Mouse (Mus musculus): ENCODE measurements around the gene Rasgrf1.

Rasgrf1 gene

DNA sequence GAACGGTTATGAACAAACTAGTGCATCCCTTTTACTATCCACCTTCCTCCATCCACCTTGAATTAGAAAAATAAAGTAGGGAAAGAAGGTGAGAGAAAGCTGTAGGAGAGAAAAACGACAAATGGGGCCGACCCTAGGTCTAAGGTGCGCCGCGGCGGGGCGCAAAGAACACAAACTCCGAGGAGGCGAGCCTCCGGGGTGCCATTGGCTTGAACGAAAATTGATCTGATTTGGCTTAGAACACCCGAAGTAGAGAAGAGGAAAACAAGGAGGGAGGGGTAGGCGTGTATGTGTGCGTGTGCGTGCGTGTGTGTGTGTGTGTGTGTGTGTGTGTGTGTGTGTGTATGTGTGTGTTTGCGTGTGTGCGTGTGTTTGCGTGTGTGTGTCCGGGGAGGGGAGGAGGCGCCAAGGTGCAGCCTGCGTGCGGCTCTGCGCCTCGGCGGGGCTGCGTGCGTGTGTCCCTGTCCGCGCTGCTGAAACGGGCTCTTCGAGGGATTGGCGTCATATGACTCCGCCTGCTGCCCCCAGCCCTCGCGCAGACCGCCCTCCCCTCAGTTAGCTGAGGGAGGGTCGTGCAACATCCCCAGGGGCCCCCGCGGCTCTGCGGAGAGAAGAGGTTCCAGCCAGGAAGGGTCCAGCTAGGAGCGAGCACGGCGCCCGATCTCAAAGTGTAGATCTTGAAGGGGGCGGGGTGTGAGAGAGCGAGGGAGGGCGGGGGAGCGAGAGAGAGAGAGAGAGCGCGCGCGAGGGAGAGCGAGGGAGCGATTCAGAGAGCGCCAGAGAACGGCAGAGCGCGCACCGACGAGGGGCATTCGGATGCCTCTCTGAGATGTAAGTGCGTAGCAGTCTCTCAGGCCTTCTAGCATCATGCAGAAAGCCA is at the start of gene Rasgrf1:
Gene Rasgrf1, plus strand, starts transcription at position 778 of the 880 bp plus-strand sequence.
- peak; percentile 48 for ATAC-seq (ENCODE audit: low TSS enrichment)

DNA sequence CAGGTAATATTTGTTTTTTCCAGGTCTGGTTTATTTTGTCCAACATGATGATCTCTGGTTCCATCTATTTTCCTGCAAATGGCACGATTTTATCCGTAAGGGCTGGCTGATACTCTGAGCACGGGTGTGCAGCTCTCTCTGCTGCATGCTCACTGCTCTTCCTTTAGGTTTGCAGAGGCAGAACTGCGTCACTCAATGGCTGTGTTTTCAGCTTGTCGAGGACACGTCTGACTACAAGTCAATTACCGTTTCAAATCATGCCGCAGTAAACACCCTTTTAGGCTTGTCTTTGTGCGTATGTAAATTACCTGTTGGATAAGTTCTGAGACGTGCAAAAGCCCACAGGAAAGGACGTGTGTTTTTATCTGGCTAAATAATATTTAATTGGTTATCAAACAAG is 49.6 kb upstream of the Rasgrf1 start:
- ATAC-seq (ENCODE audit: low TSS enrichment): no peak

DNA sequence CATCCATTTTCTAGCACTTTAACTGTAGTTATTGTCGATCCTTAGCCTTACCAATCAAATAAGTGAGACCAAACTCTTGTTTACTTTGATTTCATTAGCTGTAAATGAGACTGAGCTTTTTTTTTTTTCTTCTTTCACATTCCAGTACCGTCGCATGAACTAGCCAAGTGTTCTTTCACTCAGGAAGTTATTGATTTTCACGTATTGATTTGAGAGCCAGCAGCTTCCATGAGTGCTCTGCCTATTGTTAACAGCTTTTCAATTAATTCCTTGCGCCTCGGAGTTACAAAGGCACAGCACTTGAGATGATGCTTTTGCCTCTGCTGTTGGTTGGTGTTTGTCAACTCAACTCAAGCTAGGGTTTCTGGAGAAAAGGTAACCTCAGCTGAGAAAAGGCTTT is 49.1 kb upstream of the Rasgrf1 start:
- ATAC-seq (ENCODE audit: low TSS enrichment): no peak

DNA sequence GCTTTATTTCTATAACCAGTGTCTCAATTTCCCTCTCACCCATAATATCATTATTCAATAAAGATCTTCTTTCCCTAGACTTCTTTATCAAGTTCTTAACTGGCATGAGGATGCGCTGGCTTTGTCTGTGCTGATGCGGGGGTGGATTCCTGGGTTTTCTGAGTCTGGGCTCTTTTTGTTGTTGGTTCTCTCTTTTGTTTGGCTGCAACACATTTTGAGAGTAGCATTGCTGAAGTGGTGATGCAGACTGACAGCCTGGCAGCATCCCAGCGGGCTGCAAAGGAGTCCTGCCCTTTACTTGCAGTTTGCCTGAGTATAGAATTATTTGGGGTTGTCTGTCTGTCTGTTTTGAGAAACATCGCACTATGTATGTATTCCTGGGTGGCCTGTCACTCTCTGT is 42.6 kb upstream of the Rasgrf1 start:
- no peak for ATAC-seq (ENCODE audit: low TSS enrichment)

DNA sequence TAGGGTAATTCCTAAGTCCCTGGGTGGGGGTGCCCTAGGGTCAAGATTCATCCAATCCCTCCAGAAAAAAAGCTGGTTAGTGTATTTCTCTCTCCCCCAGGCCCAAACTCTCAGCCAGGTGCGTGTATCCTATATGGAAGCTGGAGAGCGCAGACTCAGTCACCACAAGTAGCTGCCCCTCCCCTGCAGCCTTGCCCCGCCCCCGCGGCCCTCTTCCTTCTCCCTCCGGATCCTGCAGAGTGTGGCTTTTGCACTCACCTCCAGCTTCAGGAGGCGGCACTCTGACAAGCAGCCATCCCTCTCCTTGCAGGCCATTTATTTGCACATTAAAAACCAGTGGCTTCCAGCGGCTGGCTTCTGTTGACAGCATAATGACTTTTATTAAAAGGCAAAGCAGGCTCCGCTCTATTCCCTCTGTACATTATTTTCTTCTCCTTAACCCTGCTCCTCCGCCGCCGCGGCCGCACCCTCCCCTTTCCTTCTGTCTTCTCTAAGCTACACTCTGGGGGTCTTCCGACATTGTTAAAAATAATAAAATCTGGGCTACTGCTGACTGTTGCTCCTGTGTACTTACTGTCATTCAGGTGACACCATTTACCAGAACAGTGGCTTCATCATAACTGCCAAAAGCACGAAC is 41.5 kb upstream of the Rasgrf1 start:
- ATAC-seq (ENCODE audit: low TSS enrichment): no peak

DNA sequence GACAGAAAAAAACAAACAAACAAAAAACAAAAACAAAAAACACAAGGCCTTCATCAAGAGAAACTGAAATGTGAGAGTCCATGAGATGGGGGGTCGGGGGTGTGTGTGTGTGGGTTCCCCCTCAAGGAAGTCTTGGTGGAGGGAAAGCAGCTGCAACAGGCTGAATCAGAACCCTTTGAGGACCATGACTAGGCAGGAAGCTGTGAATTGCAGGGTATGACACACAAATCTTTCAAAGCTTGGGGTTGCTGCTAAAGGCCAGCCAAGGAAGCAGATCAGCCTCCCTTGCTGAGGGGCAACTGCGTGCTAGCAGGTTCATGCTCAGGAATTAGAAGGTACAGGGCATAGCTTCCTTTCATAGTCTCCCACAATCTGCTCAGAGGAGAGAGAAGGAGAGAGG is 40.1 kb upstream of the Rasgrf1 start:
- ATAC-seq (ENCODE audit: low TSS enrichment): no peak

DNA sequence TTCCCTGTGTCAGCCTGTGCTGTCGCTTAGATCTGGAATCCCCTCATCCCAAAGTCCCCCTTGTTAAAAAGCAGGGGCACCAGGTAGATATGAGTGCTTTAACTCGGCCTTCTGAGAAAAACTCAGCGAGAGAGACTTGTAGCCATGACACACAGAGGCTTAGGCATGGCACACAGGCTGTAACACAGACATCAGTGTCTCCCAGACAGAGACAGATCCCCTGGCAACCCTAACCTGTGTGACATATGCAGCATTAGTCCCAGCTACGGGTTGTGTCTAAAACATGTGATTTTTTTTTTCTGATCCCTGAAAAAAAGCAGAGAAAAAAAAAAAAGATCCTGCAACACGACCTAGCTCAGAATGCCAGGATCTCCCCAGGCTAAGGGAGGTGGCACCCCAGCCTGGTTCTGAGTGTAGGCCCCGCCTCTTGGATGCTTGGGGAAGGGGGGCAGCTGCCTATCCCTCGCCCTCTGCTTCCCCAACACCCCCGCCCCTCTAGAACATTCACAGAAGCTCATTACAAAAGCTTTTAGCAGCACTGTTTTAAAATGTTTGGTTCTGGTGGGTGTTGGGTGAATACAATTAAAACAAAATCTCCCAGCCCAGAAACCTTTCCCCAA is 39.1 kb upstream of the Rasgrf1 start:
- ATAC-seq (ENCODE audit: low TSS enrichment): peak; percentile 60

DNA sequence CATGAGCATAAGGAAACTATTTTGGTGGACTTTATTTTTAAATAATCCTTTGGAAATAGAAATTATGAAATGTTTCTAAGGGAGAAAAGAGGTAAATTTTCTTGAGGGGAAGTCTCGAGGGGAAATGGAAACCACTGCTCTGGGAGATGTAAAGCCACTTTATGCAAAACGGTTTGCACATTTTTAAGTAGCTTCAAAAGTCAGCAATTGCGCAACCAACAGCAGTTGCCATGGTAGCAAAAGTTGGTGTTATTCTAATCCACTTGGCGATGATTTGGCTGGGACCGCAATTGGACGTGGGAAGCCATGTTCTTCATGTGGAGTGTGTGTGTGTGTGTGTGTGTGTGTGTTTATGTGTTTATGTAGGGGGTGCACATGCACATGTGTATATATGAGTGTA is 37.6 kb upstream of the Rasgrf1 start:
- ATAC-seq (ENCODE audit: low TSS enrichment): peak; percentile 59

DNA sequence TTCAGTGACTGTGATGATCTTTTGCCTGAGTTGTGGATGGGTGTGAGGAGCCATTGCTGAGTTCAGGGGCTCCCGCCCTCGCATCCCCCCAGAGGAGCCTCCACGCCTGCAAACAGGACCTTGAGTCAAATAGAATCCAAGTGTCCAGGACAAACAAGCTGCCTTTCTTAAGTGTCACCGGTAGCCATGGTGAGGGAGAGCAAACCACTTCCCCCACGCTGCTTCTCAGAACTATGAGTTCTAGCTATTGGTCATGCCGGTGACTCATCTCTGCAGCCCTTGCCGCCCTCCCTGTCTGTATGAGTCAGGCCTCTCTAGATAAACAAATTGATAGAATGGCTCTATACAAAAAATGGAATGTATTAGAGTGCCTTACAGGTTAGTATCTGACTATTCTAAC is 35.3 kb upstream of the Rasgrf1 start:
- no peak for ATAC-seq (ENCODE audit: low TSS enrichment)

DNA sequence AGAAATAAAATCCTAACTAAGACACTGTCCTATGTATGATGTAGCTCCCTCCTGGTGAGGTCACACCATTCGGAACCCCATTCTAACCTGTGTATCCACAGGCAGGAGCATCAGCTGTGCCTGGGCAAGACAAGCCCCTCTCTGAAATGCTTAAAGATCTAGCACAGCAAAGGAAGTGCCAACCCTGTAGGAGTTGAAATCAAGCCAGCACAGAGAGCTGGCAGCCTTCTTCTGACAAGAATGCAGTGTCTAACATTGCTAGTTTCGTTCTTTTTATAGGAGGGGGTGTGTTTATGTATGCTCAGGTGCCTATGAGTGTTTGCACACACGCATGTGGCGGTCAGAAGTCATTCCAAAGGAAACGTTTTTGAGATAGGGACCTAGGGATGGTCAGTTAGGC is 34.2 kb upstream of the Rasgrf1 start:
- peak; percentile 45 for ATAC-seq (ENCODE audit: low TSS enrichment)

DNA sequence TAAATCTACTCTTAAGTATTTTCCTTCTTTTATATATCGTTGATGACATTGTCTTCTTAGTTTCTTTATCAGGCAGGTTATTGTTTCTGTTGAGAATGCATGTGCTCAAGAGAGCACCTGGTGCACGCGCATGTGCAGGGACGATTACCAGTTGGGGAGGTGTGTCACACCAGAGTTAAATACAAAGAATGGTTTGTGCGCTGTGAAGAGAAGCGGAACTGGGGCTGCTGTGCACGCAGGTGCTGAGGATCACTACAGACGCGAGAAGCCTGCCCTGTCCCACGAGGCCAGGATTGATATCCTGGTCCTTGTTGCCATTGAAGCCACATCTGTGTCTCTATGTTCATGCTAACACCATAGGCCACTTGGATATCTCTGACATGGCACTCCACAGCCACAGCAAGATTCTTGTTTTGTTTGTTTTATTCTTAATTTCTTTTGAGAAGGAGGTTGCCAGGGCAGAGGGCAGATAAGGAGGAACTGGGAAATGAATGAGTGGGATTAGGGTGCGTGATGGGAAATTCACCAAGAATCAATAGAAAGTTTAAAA is 31.2 kb upstream of the Rasgrf1 start:
- no peak for ATAC-seq (ENCODE audit: low TSS enrichment)

DNA sequence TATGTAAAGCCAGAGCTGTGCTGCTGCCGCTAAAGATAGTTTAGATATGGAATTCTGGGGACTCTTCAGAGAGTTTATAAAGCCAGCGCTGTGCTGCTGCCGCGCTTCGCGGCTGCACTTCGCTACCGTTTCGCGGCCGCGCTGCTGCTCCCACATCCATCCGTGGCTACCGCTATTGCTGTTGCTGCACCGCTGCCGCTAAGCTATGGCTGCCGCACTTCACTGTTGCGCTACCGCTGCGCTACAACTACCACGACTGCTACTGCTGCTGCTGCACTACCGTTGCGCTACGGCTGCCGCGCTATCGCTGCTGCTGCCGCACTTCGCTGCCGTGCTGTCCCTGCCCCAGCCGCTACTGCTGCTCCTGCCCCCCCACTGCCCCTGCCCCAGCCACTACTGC is 30.1 kb upstream of the Rasgrf1 start:
- ATAC-seq (ENCODE audit: low TSS enrichment): peak; percentile 82

DNA sequence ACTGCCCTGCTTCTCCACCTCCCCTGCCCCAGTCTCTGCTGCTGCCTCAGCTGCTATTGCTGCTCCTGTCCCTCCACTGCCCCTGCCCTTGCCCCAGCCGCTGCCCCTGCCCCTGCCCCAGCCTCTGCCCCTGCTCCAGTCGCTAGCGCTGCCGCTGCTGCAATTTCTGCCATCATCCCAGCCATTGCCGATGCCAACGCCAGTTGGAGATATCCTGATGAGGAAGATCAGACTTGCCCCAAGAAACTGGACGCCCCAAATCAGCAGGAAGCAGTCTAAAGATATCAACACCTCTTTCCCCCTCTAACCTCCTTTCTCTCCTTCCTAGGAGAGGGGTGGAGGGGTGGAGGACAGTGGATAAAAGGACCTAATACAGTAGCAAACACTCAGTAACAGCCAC is 28.2 kb upstream of the Rasgrf1 start:
- ATAC-seq (ENCODE audit: low TSS enrichment): no peak

DNA sequence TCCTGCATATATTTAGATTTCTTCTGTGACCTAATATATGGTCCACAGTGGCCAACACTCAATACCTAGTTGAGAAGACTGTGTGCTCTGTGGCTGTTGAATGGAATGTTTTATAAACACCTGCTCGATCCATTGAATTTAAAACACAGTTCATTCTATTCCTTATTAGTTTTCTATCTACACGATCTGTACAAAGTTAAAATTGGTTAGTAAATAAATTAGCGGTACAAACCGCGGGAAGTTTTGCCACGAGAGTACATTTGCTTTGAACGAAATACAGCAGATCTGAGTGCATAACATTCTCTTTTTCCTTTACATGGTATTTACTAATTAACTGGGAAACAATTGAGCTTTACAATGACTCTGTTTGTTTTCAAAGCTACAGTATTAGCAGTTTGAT is 27.1 kb upstream of the Rasgrf1 start:
- no peak for ATAC-seq (ENCODE audit: low TSS enrichment)

DNA sequence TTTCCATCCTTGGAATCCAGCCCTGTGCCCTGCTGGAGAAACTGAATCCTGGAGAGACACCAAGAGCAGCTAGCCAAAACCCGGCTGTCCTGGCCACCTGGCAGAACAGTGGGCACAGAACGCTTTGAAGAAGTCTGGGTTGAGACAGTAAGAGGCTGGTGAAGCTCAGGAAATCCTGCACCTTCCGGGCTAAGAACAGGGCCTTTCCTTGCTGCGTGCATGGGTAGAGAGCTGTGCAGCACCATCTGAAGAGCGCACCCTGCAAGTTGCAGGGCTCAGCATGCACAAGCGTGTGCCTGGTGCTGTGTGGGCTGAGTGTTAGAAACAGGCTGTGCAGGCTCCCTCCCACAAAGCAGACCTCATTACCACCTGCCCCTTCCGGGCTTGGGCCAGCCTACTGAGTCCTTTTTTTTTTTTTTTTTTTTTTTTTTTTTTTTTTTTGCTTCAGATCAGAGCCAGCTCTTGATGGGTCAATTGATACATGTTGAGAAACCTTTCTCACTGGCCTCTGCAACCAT is 23.9 kb upstream of the Rasgrf1 start:
- peak; percentile 95 for ATAC-seq (ENCODE audit: low TSS enrichment)

DNA sequence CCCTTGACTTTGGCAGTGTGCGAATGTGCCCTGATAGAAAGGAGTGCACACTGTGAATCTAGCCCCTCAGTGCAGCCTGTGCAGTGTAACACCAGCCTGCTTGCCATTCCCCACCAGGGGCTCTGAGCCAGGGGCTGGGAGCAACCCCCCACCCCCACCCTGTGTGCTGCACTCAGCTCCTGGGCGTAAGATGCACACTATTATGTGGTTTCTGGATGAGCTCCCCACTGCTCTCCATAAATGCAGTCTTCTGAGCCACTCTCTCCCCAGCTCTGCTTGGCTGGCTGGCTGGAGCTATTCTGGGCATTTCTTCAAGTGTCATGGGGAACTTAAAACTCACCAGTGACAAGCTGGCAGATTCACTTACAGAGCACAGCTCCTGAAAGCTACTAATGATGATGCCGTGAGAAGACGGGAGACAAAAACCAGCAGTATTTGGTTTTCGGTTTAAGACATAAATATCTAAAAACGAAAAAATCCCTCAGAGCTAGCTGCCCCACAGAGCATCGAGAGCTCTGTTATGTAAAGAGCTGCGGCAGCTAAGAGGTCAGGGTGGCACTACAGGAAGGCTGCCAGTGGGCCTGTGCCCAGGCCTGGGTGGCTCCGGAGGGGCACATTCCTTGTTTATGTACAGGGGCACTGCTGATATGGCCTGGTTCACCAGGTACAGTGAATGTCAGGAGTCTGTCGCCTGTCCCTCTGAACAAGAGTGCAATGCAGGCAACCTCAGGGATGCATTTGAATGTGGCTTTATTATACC is 18.0 kb upstream of the Rasgrf1 start:
- ATAC-seq (ENCODE audit: low TSS enrichment): peak; percentile 95

DNA sequence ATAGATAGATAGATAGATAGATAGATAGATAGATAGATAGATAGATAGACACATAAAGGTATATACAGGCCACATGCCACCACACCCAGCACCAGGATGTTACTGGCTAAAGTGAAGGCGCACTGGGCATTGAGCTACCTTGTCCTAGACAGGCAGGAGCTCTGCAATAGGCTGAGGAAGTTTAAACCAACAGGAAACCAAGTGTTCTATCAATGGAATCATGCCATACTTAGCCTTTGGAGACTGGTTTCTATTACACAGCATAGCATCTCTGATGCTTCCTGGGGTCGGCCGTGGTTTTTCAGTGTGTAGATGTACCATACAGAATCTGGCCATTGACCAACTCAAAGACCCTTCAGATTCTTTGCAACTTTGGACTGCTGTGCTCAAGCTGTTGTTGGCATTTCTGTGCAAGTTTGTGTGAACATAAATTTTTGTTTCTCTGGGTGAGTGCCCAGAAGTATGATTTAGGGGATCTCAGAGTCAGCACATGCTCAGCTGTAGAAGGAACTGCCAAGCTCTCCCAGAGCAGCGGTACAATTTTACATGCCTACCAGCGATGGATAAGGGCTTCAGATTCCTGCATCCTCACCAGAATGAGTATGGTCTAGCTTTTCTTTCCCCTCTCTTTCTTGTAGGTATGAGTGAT is 17.0 kb upstream of the Rasgrf1 start:
- peak; percentile 49 for ATAC-seq (ENCODE audit: low TSS enrichment)

DNA sequence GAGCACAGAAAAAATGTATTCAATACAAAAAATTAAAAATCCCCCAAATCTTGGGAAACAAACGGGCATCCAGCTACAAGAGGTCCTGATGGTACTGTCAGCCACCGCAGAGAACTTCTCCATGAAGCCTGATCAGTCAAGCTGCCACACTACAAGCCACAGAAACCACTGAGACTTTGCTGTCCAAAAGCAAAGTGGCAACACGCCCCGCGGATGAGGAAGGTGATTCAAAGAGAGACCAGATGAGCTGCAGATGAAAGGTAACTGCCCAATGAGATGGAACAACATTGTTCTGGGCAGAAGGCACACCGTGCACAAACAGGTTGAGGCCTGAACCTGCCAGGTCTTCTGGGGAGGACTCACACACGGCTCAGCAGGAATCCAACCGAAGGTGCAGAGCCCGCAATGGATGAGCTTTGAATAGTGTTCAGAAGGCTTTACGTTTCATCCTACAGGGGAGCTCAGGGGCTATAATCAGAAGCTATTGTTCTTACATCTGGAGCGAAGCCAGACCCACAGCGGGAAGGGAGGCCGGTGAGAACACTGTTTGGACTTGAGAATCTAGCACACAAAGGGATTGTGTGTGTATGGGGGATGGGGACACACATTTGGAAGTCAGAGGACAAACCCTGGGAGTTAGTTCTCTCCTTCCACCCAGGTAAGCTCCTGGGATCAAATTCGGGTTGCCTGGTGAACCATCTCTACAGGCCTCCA is 9.4 kb upstream of the Rasgrf1 start:
- no peak for ATAC-seq (ENCODE audit: low TSS enrichment)

DNA sequence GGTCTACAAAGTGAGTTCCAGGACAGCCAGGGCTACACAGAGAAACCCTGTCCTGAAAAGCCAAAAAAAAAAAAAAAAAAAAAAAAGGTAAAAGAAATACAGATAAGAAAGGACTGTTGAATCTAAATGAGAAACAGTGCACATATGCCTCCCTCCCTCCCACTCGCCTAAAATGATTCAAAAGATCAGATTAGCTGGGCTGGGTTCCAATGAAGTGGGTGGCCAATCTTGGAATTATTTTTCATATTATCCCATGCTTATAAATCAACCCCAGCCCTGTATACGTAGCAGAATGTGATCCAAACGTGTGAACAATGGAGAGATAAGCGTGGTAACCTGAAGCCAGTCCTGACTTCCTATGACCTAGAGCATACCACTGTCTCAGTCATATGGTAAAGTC is 8.5 kb upstream of the Rasgrf1 start:
- no peak for ATAC-seq (ENCODE audit: low TSS enrichment)

DNA sequence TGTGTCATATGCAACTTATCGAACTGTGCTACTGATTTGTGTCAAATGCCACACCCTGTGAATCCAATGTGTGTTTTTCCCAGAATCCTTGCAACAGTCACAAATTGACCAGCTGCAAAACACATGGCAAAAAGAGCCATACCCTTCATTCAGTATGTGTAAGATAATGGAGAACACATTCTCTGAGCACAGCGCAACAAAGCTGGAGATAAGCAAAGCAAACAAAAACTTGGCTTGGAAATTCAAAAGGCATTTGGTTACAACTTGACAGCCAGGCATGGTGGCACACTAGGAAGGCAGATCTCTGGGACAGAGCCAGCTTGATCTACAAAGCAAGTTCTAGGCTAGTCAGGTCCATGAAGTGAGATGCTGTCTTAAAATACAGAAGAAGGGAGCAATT is 6.9 kb upstream of the Rasgrf1 start:
- no peak for ATAC-seq (ENCODE audit: low TSS enrichment)

DNA sequence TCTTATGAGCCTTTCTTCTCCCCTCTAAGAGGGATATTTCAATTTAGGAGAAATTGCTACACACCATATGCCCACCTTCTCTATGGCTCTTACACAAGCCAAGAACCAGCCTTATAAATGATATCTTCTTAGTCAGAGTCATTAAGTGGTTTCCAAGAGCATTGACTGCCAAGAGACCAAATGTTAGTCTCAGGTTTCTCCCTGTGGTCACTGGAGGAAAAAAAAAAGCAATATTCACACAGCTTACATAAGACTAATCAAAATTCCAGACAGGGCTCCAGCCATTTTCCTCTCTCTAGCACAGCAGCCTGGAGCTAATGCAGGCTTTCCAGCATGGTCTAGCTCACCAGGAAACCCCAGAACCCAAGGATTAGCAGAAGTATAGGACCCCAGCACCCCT is 3.1 kb upstream of the Rasgrf1 start:
- no peak for ATAC-seq (ENCODE audit: low TSS enrichment)

All from frontal cortex, adult (tissue).